ENCODE assay signal across 8 mouse cellular contexts in the genomic region with DNA sequence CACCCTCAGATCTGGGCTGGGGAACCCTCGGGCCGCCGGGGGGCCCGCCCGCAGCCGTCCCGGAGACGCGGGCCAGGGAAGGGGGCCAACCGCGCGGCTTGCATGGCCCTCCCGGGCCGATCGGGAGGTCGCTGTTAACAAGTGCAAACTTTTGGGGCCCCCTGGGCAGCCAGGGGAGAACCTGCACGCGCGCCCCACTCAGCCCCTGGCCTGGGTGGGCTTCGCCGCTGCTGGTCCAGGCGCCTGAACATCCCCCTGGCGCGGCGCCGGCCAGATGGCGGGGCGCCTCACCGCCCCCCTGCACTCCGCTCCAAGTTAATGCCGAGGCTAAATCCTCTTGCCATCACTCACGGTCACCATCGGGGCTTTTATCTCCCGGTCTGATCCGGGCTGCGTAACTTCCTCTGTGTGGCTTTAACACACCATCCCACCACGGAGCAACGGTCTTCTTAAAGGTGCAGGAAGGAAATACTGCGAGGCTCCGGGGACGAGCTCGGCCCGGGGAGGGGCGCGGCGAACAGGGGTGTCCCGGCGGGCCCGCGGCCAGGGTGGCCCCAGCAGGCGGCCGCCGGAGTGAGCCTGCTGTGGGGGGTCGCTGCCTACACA. TPM values are rescaled to one million over a fixed set of nuclear protein-coding genes. Genes with fewer than 3 reads are reported as not detected.
A peak's percentile ranks its signal among the peaks of the same experiment; 100 is the strongest.
DNase-seq lines count a peak whose midpoint lies in the region; ATAC-seq and TF ChIP-seq lines count a peak whose summit lies in the region.

A gene (minus strand): TSS at position 407 of the 606 bp plus-strand sequence.

- under 1% methylated on average over 54 of the region's 54 CpGs for WGBS in hindbrain, postnatal 0 days
- WGBS in macrophage (ENCODE audit: missing documents) = 1% methylated on average over 41 of the region's 54 CpGs

- peak; percentile 63 for DNase-seq in layer of hippocampus, adult 11-12 months (ENCODE audit: low spot score)
- DNase-seq in layer of hippocampus, adult 9-10 months (ENCODE audit: low spot score) = no peak
- DNase-seq in brain, embryonic 14.5 days (ENCODE audit: low read depth) = peak; percentile 83
- DNase-seq in gastrocnemius, postnatal 25 days = peak; percentile 42
- DNase-seq in hindbrain, postnatal 0 days (ENCODE audit: low spot score) = peak; percentile 74
- peak in 1 of 2 experiments; percentile 60 for DNase-seq in left cerebral cortex, postnatal 10 days (ENCODE audit: extremely low spot score in 1 of 2, low spot score in 2 of 2)
- peak; percentile 54 for DNase-seq in skeletal muscle tissue, adult 2 months (ENCODE audit: low read depth, low spot score)

- no peaks in the 10 kb centered on the region for H3K9me3 ChIP-seq in hindbrain, postnatal 0 days (ENCODE audit: low read length)

- TF ChIP-seq CTCF in brain, embryonic 14.5 days (IDR thresholded peaks at IDR 0.05; ENCODE audit: borderline replicate concordance, extremely low read depth, insufficient read depth, insufficient read length) = no peak
- no peak for TF ChIP-seq CTCF in hindbrain, postnatal 0 days (IDR thresholded peaks at IDR 0.05; ENCODE audit: low read depth)

- H3K4me3 ChIP-seq in hindbrain, postnatal 0 days (ENCODE audit: low read length) = peak within 1 kb of the TSS; percentile 66
- peak within 1 kb of the TSS; percentile 56 for H3K4me3 ChIP-seq in macrophage (ENCODE audit: inconsistent target)

- intact Hi-C loops in left cerebral cortex, postnatal 10 days (cut with DNase I) = loop anchor here (5.0 kb wide), 1 partner anchor 50 kb away; no protein-coding TSS in a partner anchor

- peak; percentile 66 for ATAC-seq in hindbrain, postnatal 0 days

- no peaks in the 10 kb centered on the region for H3K36me3 ChIP-seq in hindbrain, postnatal 0 days (ENCODE audit: insufficient read depth, low read length)
- no peaks in the 10 kb centered on the region for H3K36me3 ChIP-seq in macrophage (ENCODE audit: inconsistent target)

- H3K4me2 ChIP-seq in hindbrain, postnatal 0 days (ENCODE audit: low read depth, low read length) = peak within 1 kb of the TSS; percentile 100

- peaks cover 5% of the 10 kb centered on the region; the same call in 1 of the 2 replicates for H3K27me3 ChIP-seq in hindbrain, postnatal 0 days (ENCODE audit: insufficient read depth, low read length)

- H3K27ac ChIP-seq in hindbrain, postnatal 0 days = peak within 1 kb of the TSS; percentile 45
- no peak within 1 kb of the TSS for H3K27ac ChIP-seq in macrophage

- H3K4me1 ChIP-seq in hindbrain, postnatal 0 days (ENCODE audit: insufficient read depth, low read length) = peaks cover 22% of the 10 kb centered on the region

- TF ChIP-seq POLR2A in brain, embryonic 14.5 days (IDR thresholded peaks at IDR 0.05; ENCODE audit: borderline replicate concordance, extremely low read depth, insufficient read depth, insufficient read length, poor library complexity, severe bottlenecking) = 0 out of 2 replicates have a peak, but pooled peaks have one; percentile 14

- no peaks in the 10 kb centered on the region for H3K79me2 ChIP-seq in macrophage (ENCODE audit: inconsistent target)

- peak within 1 kb of the TSS; percentile 60 for H3K9ac ChIP-seq in hindbrain, postnatal 0 days (replicated peaks; ENCODE audit: low read length)

RNA-seq across cellular contexts. Expression of the gene that starts here (rescaled TPM):
- polyA plus RNA-seq in brain, embryonic 14.5 days (2012; rRNA removed) = 76.2 and 76.6 TPM in 2 replicates
- total RNA-seq in gastrocnemius, postnatal 25 days (2021) = 10 to 100 TPM; 33.4 to 40.0 TPM
- total RNA-seq in hindbrain, postnatal 0 days (2014; rRNA removed) = 30.3 and 34.5 TPM in 2 replicates
- polyA plus RNA-seq in hindbrain, postnatal 0 days (2015; fragmentation: Nextera tagmentation; extraction: Ambion mirVana) = 3.4 and 4.6 TPM in 2 replicates
- 100 to 1,000 TPM; 117 to 119 TPM for total RNA-seq in left cerebral cortex, postnatal 10 days (2021)
- total RNA-seq in macrophage (2018; cell fraction: chromatin; rRNA removed) = 100 to 1,000 TPM in 5 of 26 experiments, 10 to 100 TPM in 21; 18.1 to 434 (median 56.3) TPM
- total RNA-seq in macrophage (2018; cell fraction: cytosol; rRNA removed) = 10 to 100 TPM in 13 of 26 experiments, 1 to 10 TPM in 13; 4.9 to 31.5 (median 11.2) TPM
- total RNA-seq in macrophage (2018; cell fraction: nucleus; rRNA removed) = 100 to 1,000 TPM in 7 of 26 experiments, 10 to 100 TPM in 19; 13.0 to 252 (median 56.2) TPM
- polyA plus RNA-seq in macrophage (2018) = 1.3 to 5.1 TPM (median 2.7 TPM) in 3 replicates

Comparison
In these comparisons a context has a peak if more than half of its experiments do, and no peak if none do; other contexts are left out.
1. RNA of the gene that starts here (polyA plus RNA-seq): 76.2 to 76.6 TPM in brain, embryonic 14.5 days; 3.4 to 4.6 TPM in hindbrain, postnatal 0 days and 1.3 to 5.1 TPM in macrophage; every median in the first group is over 10 times any median in the second.